Mouse (Mus musculus) kidney, postnatal 36 days (tissue): ENCODE data around the gene Nhej1.
A peak's percentile ranks its signal among the peaks of the same experiment; 100 is the strongest.

Experiments used
- DNase-seq, 2 experiments: peaks; one replicate each; pipeline ENCODE4 v3.0.0; 2021 to 2022; ENCODE audit warnings: mixed read lengths in 2 of 2

The Nhej1 gene

GRCm38 (mm10) chr1:75124346-75125321, at the start of gene Nhej1:
TSS of gene Nhej1 (minus strand) at chr1:75125200.
- peak; percentile 96 to 98 for DNase-seq

GRCm38 (mm10) chr1:75168472-75169464, 43.8 kb upstream of the Nhej1 start, which contains the start of gene Zfand2b:
TSS of gene Zfand2b (plus strand) at chr1:75168646.
- DNase-seq = peak; percentile 98 to 99

- DNase-seq = no peak
Observed at GRCm38 (mm10) chr1:75168093-75168471, 43.1 kb upstream of the Nhej1 start.

- DNase-seq = no peak
Observed at GRCm38 (mm10) chr1:75160256-75160617, 35.2 kb upstream of the Nhej1 start.

- DNase-seq = no peak
Observed at GRCm38 (mm10) chr1:75159540-75160255, 34.7 kb upstream of the Nhej1 start.

- no peak for DNase-seq
Observed at GRCm38 (mm10) chr1:75158990-75159389, 34.0 kb upstream of the Nhej1 start.

GRCm38 (mm10) chr1:75155837-75156236, 30.8 kb upstream of the Nhej1 start:
- DNase-seq = no peak

GRCm38 (mm10) chr1:75148727-75149126, 23.7 kb upstream of the Nhej1 start:
- peak in 1 of 2 experiments; percentile 36 for DNase-seq

GRCm38 (mm10) chr1:75147411-75148135, 22.6 kb upstream of the Nhej1 start:
- DNase-seq = peak; percentile 64 to 79

- no peak for DNase-seq
Observed at GRCm38 (mm10) chr1:75145589-75145988, 20.6 kb upstream of the Nhej1 start.

- DNase-seq = peak; percentile 97 to 98
Observed at GRCm38 (mm10) chr1:75142301-75143261, 17.6 kb upstream of the Nhej1 start, which contains the start of the genes Cnppd1 and Retreg2. TSS of gene Cnppd1 (minus strand) at chr1:75142711. TSS of gene Retreg2 (plus strand) at chr1:75142778.

GRCm38 (mm10) chr1:75141486-75142190, 16.6 kb upstream of the Nhej1 start:
- DNase-seq = peak; percentile 68 to 82

- DNase-seq = peak; percentile 56 to 63
Observed at GRCm38 (mm10) chr1:75140601-75141190, 15.7 kb upstream of the Nhej1 start.

GRCm38 (mm10) chr1:75138448-75138847, 13.4 kb upstream of the Nhej1 start:
- DNase-seq = no peak

GRCm38 (mm10) chr1:75136730-75137129, 11.7 kb upstream of the Nhej1 start:
- DNase-seq = no peak

- DNase-seq = no peak
Observed at GRCm38 (mm10) chr1:75136293-75136692, 11.3 kb upstream of the Nhej1 start.

- DNase-seq = peak; percentile 68 to 82
Observed at GRCm38 (mm10) chr1:75133421-75134207, 8.6 kb upstream of the Nhej1 start, which contains the start of gene Slc23a3. TSS of gene Slc23a3 (minus strand) at chr1:75133890.

- no peak for DNase-seq
Observed at GRCm38 (mm10) chr1:75128641-75129040, 3.6 kb upstream of the Nhej1 start.
